Mouse (Mus musculus): ENCODE data around the gene Fam189a1.

DNA sequence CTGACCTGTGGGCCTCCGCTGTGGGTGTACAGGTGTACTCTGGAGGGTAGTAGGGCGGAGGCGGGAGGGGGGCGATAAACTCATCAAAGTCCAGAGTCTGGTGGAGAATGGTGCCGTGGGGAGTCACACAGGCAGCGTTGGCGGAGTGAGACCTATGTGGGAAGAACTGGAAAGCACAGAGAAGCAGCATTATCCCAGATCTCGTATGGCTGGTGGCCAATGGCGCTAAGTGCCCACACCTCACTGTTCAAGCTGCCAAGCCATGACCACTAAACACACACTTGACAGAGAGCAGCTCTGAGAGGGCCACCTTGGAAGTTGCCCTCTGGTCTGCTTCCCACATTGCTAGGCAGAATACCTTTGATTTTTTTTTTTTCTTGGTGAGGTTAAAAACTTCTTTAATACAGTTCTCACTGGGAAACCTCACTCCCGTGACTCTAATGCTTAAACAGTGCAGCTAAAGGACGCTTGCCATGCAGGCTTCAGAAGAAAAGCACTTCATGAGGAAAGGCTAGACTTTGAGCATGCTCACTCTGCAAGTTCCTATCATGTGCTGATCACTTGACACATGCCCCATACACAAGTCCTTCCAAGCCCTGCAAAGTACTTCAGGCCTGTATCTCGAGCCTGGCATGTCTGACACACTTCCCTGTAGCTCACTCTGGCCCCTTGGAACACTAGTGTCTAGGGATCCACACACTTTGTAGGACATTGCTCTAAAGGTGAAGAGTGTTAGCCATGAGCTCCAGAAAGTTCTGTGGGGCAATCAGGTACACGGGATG is 379.5 kb downstream of the Fam189a1 start:
- TF ChIP-seq GATA1 (IDR thresholded peaks at IDR 0.05; ENCODE audit: low read length) = no peak
- TF ChIP-seq TAL1 (IDR thresholded peaks at IDR 0.05; ENCODE audit: low read length) = no peak
